Mouse (Mus musculus): ENCODE results near the gene Syce2. TPM values are rescaled to one million over a fixed set of nuclear protein-coding genes. Genes with fewer than 3 reads are reported as not detected.

Gene Syce2
- total RNA-seq, 2 experiments from 2014 or later = 1.3 to 1.4 TPM

GRCm38 (mm10) chr8:84844397-84845070, 27.4 kb upstream of the Syce2 start:
- DNase-seq (ENCODE audit: low spot score) = no peak

GRCm38 (mm10) chr8:84845355-84846093, 26.4 kb upstream of the Syce2 start:
- DNase-seq (ENCODE audit: low spot score) = no peak

- DNase-seq (ENCODE audit: low spot score) = no peak
These were observed 25.7 kb upstream of the Syce2 start for GRCm38 (mm10) chr8:84846094-84846721.

DNA sequence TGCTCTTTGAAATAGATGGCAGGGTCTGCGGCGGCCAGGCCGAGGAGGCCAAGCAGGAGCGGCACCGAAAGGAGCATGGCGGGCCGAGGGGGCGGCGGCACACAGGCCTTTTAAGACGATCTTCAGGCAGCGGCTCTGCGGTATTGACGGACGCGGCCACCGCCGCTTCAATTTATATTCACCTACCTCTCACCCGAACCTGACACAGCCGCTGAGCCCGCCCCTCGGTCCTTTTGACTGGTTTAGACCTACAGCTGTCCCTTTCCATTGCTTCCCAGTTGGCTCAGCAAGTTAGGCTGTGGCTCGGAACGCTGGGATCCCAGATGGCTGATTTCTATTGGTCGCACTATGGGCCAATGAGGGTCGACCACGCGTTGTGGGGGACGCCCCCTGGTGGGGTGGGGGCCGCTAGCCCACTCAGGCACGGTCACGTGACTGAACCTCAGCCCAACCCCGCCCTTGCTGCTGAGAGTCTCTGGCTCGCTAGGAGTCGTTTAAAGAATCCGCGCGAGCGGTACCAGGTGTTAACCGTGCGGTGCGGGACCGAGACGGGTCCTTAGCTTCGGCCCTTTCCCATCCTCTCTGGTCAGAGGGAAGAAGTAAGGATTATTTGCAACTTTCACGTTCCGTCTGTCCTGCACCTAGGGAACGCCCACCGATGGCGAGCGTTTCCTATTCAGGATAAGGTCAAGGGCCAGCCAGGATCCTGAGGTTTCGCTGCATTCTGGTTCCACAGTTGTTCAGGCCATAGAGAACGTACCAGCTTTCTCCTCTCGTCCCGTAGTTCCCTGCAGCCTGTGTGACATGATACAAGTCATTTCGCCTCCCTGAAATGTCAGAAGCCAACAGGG, 25.0 kb upstream of the Syce2 start, which contains the start of gene Calr:
TSS of gene Calr (minus strand) at position 213 of the 851 bp plus-strand sequence.
- peak; percentile 100 for DNase-seq (ENCODE audit: low spot score)

DNA sequence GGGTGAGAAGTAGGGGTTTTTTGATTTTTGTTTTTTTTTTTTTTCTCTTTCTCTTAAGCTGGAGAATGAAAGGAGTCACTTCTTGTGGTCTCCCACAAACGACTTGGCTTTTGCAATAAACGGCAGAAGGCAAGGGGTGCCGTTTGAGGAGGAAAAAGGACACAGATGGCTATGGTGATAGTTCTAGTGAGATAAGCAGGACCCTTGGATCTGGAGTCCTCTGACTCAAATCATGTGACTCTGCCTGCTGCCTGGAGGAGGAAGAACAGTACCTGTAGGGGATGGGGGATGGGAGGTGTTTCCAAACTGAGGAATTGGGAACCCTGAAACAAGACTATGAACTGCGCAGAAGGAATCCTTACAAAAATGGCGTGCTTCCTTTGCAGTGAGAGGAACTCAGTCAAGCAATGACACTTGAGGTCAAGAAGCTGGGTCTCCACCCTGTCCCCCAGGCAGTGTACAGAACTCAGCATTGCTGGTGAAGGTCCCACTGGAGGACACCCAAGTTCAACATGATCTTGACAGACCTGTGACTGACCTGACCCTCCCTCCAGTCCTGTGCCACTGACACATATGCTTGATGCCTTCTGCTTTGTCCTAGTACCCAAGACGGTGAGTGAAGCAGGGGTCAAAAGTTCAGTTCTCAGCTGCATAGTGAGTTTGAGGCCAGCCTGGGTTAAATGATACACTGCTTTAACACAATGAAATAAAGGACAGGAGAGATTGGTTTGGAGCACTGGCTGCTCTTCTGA, 24.1 kb upstream of the Syce2 start:
- DNase-seq (ENCODE audit: low spot score) = no peak

DNA sequence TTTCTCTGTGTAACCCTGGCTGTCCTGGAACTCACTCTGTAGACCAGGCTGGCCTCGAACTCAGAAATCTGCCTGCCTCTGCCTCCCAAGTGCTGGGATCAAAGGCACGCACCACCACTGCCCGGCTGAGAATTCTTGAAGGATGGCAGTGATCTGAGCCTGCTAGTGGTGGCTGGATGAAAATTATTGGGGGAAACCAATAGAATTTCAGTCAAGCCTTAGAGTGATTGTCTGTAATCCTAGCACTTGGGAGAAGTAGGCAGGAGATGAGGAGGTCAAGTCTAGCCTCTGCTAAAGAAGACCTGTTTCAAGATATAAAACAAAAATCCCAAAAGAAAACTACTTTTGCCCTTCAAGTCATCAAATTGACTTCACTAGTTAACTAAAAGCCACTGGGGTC, 15.5 kb upstream of the Syce2 start:
- no peak for DNase-seq (ENCODE audit: low spot score)

DNA sequence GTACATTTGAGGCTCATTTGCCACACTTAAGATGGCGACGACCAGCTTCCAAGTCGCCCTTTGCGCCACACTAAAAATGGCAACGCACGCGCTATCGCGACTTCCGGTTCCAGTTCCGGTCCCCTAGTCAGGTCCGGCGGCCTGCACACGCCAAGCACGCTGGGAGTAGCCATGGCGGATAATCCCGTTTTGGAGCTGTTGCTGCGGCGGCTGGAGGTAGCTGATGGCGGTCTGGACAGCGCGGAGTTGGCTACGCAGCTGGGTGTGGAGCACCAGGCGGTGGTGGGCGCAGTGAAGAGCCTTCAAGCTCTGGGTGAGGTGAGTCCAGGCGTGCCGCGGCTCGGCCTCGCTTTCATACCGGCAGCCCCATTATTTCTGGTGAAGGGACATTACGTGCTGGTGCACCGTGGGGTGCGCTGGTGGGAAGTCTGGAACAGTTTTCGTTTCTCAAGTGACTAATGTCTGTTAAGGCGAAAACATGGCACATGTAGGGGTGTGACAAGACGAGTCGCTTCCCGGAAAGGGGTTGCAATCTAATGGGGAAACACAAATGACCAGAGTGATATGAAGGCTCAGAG, 15.0 kb upstream of the Syce2 start, which contains the start of gene Farsa:
TSS of gene Farsa (plus strand) at position 126 of the 578 bp plus-strand sequence.
- DNase-seq (ENCODE audit: low spot score) = peak; percentile 95

GRCm38 (mm10) chr8:84872309-84872965, 526 bp downstream of the Syce2 start:
- DNase-seq (ENCODE audit: low spot score) = peak; percentile 17

GRCm38 (mm10) chr8:84873016-84873415, 1.1 kb downstream of the Syce2 start:
- DNase-seq (ENCODE audit: low spot score) = no peak

DNA sequence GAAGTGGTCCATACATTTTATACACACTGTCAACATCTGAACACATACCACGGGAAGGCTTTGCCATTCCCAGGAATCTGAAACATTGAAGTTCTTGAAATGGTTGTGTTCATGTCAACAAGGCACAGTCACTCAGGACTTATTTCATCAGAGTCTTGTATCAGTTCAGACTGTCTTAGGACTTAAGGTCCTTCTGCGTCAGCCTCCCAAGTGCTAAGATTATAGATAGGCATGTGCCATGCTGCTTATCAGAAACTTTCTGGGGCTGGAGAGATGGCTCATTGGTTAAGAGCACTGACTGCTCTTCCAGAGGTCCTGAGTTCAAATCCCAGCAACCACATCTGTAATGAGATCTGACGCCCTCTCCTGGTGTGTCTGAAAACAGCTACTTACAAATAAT, 2.4 kb downstream of the Syce2 start:
- no peak for DNase-seq (ENCODE audit: low spot score)

DNA sequence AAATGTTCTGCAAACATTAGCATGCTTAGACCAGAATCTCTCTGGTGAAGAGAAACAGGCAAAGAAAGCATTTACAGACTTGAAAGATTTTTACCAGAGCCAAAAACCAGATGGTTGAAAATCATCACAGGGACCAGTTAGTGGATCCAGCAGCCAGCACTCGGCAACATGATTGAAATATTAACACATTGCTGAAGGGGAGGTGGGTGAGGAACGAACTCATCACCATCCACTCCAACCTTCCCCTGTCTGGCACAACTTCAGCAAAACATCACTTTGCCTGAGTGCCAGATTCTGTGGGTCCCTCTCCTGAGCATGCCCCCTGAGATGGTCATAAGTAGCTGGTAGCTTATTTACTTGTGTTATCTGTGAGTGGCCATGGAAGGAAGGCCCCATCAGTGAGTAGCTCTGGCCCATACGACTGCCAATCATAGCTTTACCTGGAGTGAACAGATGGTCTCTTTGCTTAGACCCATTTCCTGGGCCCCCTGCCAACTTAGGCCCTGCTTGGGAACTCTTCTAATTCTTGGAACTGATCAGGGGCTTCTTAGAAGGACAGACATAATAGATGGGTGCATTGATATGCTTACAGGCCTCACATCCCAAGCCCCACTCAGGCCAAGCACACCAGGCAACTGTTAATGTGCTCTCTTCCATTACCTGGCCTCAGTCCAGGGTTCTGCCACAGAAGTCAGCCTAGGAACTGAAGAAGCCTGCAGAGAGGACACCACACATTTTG, 5.6 kb downstream of the Syce2 start:
- DNase-seq (ENCODE audit: low spot score) = no peak

GRCm38 (mm10) chr8:84878915-84879314, 7.0 kb downstream of the Syce2 start:
- no peak for DNase-seq (ENCODE audit: low spot score)

DNA sequence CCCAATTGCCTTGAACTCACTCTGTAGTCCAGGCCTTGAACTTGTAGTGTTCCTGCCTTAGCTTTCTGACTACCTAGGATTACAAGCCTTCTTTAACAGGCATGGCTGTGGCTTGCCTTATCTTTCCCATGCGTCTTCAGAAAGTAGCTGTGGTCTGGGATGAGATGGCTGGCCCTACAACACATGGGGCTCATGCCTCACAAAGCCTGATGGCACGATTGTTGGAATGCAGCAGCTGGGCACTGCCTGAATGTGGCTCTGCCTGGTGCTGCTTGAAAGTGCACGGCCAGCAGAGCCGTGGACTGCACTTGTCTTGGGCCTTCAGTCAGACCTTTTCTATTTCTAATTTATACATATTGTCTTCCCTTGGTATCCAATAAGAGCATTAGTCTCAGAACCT, 12.8 kb downstream of the Syce2 start:
- no peak for DNase-seq (ENCODE audit: low spot score)

DNA sequence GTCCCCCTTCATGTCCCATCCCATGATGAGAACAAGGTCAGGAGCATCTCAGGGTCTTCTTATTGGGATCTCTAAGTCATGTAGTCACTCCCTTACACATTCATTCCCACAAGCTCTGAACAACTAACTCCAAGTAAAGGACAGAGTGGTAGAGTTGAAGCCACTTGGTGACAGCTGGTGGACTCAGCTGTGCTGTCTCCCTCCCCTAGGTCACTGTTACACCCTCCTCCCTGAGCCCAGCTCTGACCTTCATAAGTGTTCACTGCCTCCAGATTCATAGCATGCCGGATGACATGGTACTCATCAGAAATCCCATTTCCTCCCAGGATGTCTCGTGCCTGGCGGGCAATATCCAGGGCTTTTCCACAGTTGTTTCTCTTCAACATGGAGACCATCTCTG, 16.4 kb downstream of the Syce2 start:
- DNase-seq (ENCODE audit: low spot score) = no peak

DNA sequence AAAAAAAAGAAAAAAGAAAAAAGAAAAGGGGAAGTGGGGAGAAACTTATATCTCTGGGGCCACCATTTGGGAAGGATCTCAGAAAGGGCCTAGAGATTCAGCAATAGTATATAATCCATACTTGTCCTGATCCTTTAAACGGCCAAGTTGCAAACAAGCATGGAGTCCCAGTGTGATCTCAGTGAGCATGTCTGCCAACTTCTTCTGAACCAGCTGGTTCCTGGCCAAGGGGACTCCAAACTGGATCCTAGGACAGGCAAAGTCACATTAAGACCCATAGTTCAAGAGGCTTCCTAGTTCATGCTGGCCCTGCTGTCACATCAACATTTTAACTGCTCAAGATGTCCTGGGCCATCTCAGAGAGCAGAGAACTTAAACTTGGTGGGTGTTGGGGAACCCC, 17.2 kb downstream of the Syce2 start:
- DNase-seq (ENCODE audit: low spot score) = no peak

DNA sequence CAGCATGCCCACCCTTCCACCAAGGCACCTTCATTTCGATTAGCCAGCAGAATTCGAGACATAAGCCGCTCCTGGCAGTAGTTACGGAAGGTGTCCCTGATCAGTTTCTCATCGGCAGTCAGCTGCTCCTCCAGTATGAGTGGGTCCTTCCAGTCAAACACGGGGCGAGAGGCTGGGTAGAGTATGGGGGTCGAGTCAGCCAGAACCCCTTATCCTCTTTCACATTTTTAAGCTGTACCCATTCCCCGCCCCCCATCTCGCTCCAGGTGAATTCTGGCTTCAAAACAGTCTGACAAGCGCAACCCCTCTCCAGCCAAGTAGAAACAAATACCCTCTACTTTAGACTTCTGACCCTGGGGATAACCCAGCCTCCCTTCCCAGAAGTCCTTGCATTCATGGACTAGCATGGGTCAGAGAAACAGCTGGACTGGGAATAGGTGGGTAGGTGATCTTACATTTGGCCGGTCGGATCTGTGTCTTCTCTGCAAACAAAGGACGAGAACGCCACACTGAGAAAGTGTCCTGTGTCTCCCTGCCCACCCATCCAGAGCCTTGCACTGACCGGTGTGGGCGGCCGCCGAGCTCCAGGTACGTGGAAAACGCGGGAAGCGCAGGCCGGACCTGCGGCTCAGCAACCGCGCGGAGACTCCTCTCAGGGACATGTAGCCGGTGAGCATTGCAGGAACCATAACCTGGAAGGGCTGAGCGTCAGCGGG, 21.2 kb downstream of the Syce2 start:
- no peak for DNase-seq (ENCODE audit: low spot score)

GRCm38 (mm10) chr8:84893709-84894134, 21.8 kb downstream of the Syce2 start, which contains the start of gene Gcdh:
Gene Gcdh (minus strand): TSS chr8:84893921.
- DNase-seq (ENCODE audit: low spot score) = peak; percentile 96

DNA sequence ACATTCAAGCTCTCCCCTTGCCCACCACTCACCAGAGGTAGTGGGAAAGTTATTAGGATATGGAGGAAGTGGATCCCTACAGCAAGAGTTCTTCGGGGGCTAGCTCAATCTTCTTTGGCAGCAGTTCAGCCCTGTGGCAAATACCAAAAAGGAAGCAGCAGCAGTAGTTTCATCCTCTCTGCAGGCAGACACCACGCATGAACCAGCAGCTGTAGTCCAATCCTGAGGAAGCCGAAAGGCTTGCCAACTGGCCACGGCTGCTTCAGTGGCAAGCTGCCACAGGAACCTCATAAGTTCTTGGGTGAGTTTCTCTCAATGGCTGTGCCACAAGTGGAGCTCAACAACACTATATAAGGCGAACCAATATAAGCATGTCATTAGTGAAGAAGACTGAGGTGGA, 24.1 kb downstream of the Syce2 start:
- DNase-seq (ENCODE audit: low spot score) = no peak

Data from gastrocnemius, adult 18-20 months (tissue).